Mouse (Mus musculus): Measurements from ENCODE around the gene C1ql4.

C1ql4 gene

DNA sequence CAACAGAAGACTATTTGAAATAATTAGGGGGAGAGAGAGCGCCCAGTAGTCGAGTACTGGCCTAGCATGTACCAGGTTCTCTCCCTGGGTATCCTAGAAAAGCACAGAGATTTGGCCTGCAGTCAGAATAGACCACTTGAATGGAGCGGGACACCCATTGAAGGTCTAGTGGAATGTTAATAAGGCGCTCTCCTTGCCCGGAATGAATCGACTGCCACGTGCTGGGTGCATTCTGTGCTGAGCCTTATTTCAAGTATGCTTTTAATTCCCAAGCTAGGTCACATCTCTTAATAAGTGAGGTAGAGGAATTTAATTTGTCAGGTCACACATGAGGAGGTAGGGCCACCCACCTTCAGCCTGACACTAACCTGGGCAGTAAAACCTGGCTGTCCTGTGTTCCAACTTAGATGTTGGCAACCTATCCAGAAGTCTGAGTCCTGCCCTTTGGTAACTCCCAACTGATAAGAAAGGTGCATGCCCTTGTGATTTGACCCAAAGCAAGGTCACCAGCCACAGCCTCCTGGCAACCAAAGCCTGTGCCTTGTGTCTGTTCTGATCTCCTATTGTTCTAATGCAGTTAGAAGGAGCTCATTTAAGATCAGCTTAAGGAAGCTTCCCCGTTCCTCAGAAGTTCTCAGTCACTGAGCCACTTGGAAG is 51.2 kb downstream of the C1ql4 start:
- DNase-seq (ENCODE audit: extremely low read depth, insufficient read length, low spot score) = no peak

DNA sequence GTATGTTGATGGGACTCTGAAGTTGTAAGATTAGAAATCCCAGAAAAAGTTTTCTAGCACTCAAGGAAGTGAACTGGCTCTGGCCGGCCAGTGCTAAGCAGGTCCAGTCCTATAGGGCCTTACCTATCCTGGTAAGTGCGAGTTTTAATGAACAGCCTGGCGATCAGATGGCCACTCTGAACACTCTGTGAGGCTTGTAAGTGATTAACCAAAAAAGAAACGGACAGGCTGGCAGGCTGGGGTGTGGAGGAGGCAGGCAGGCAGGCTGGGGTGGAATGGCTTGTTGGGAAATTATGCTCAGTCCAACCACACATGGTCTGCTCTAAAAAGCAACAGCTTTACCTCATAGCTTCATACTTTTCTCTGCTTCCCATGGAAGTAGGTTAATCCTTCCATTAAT is 52.2 kb downstream of the C1ql4 start:
- DNase-seq (ENCODE audit: extremely low read depth, insufficient read length, low spot score) = no peak

Measured in 3134 (cell line).